Mouse (Mus musculus): ENCODE results near the gene Sh3kbp1.

Sh3kbp1 gene

GRCm38 (mm10) chrX:159751834-159752233, 124.8 kb downstream of the Sh3kbp1 start:
- DNase-seq = peak; percentile 30

GRCm38 (mm10) chrX:159756261-159756660, 129.2 kb downstream of the Sh3kbp1 start:
- no peak for DNase-seq

- DNase-seq = no peak
Observed at GRCm38 (mm10) chrX:159756901-159757821, 130.1 kb downstream of the Sh3kbp1 start.

GRCm38 (mm10) chrX:159757854-159758540, 130.9 kb downstream of the Sh3kbp1 start:
- DNase-seq = peak; percentile 6

GRCm38 (mm10) chrX:159763801-159764200, 136.7 kb downstream of the Sh3kbp1 start:
- no peak for DNase-seq

- DNase-seq = no peak
Observed at GRCm38 (mm10) chrX:159765850-159766249, 138.8 kb downstream of the Sh3kbp1 start.

GRCm38 (mm10) chrX:159769005-159769404, 141.9 kb downstream of the Sh3kbp1 start:
- DNase-seq = no peak

GRCm38 (mm10) chrX:159769773-159770172, 142.7 kb downstream of the Sh3kbp1 start:
- no peak for DNase-seq

GRCm38 (mm10) chrX:159772137-159772536, 145.1 kb downstream of the Sh3kbp1 start:
- DNase-seq = no peak

GRCm38 (mm10) chrX:159775042-159775441, 148.0 kb downstream of the Sh3kbp1 start:
- DNase-seq = no peak

GRCm38 (mm10) chrX:159778787-159779186, 151.7 kb downstream of the Sh3kbp1 start:
- no peak for DNase-seq

GRCm38 (mm10) chrX:159790516-159790915, 163.4 kb downstream of the Sh3kbp1 start:
- no peak for DNase-seq

- no peak for DNase-seq
Observed at GRCm38 (mm10) chrX:159795603-159796002, 168.5 kb downstream of the Sh3kbp1 start.

GRCm38 (mm10) chrX:159804371-159804770, 177.3 kb downstream of the Sh3kbp1 start:
- no peak for DNase-seq

- DNase-seq = no peak
Observed at GRCm38 (mm10) chrX:159809510-159809909, 182.4 kb downstream of the Sh3kbp1 start.

GRCm38 (mm10) chrX:159810469-159810868, 183.4 kb downstream of the Sh3kbp1 start:
- no peak for DNase-seq

GRCm38 (mm10) chrX:159817508-159817907, 190.4 kb downstream of the Sh3kbp1 start:
- DNase-seq = no peak

GRCm38 (mm10) chrX:159828135-159828534, 201.1 kb downstream of the Sh3kbp1 start:
- DNase-seq = peak; percentile 10

- no peak for DNase-seq
Observed at GRCm38 (mm10) chrX:159829192-159829852, 202.2 kb downstream of the Sh3kbp1 start.

GRCm38 (mm10) chrX:159831176-159831575, 204.1 kb downstream of the Sh3kbp1 start:
- no peak for DNase-seq

GRCm38 (mm10) chrX:159835239-159835638, 208.2 kb downstream of the Sh3kbp1 start:
- no peak for DNase-seq

- no peak for DNase-seq
Observed at GRCm38 (mm10) chrX:159837379-159837778, 210.3 kb downstream of the Sh3kbp1 start.

GRCm38 (mm10) chrX:159839786-159840185, 212.7 kb downstream of the Sh3kbp1 start:
- DNase-seq = no peak
